Mouse (Mus musculus): ENCODE results near the gene Trpm5. TPM values are rescaled to one million over a fixed set of nuclear protein-coding genes. Genes with fewer than 3 reads are reported as not detected.

Gene Trpm5
- total RNA-seq, 2 experiments from 2014 or later, result 0.24 to 0.44 TPM

DNA sequence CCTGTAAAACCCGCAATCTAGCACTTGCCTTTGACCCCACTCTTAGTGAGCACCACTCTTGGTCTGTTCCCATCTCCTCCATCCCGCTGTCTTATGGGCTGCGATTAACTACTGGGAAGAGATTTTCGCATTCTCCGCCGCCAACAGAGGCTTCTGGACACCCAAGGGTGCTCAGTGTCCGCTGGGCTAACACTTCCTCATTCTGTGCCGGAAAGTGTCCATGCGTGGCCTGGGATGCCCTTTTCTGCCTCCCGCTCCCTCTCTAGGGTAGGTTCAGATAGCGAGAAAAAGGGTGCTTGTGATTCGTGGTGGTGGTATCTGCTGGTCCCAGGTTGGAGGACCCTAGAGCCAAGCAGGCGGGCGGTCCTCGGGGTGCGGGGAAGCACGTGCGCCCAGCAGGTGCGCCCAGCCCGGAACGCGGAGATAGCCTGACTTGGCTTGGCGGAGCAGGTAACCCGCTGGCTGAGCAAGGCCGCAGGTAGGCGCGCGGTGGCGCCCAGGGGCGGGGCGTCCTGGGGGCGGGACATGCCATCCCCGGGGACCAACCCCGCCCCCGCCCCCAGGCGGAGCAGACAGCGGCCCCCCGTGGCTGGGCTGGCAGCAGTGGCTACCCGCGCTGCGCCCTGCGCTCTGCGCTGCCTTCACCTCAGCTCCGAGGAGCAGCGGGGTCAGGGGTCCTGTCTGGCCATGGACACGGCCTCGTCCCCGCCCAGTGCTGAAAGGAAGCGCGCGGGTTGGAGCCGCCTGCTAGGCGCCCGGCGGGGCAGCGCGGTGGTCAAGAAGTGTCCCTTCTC is 12.4 kb upstream of the Trpm5 start:
- DNase-seq (ENCODE audit: low spot score in 2 of 2), result no peak

DNA sequence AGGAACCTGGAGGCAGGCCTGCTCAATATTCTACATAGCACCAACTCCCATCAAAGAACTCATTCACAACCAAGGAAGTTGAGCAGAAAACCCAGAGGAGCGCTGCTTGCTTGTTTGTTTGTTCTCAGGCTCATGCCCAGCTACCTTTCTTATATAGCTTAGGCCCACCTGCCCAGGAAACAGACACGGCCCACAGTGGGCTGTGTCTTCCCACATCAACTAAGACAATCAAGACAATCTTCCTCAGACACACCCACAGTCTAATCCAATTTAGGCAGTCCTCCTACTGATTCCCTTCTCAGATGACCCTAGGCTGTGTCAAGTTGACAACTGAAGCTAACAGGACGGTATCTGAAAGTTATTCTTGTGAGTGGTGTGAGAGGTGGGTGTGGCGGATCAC is 11.6 kb upstream of the Trpm5 start, which contains the start of gene Kcnq1:
TSS of gene Kcnq1 (plus strand) at position 301 of the 400 bp plus-strand sequence.
- no peak for DNase-seq (ENCODE audit: low spot score in 2 of 2)

GRCm38 (mm10) chr7:143105258-143105897 is 10.9 kb upstream of the Trpm5 start:
- DNase-seq (ENCODE audit: low spot score in 2 of 2), result no peak

DNA sequence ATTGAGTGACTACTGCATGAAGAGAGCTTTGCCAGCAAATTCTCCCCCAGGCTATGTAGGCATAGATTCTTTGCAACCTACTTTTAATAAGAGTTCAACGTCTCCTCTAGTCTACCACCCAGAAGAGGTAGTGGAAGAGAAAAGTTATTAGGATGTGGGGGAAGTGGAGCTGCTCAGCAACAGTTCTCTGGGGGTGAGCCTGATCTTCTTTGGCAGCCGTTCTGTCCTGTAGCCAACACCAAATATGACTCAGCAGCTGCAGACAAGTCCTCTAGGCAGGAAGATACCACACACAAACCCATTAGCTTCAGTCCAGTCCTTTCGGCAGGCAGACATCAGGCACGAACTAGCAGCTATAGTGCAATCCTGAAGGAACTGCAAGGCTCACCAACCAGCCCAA is 6.3 kb upstream of the Trpm5 start:
- DNase-seq (ENCODE audit: low spot score in 2 of 2), result no peak

DNA sequence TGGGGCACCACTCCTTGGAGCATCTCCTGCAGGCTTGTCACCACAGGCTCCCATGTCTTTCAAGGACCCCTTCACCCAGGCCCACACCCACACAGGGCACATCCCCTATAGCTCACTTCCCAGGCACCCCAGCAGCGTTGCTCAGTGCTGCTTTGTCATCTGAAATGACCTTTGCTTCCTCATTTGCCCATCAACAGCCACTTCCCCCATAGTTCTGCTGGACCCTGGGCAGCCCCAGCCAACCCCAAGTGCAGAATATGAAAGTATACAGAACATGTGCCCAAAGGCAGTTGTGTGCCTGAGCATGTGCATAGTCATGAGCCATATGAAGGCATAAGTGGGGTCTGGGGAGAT is 1.1 kb upstream of the Trpm5 start:
- DNase-seq (ENCODE audit: low spot score in 2 of 2), result no peak

DNA sequence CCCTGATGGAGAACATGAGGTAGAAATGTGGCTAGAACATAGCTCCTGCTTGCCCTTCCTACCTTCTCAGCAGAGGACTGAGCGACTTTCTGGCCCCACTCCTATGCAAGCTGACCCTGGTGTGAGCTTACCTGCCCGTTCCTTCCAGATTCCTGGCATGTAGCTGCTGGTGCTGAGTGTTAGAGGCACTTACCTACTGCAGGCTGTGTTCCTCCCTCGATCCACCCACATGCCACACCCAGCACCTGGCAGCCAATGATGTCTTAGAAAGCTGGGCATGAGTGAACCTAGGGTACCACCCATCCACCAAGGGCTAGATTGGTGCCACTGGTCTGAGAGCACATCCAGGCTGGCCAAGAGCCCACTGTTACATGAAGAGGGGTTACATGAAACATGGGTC is 595 bp downstream of the Trpm5 start:
- no peak for DNase-seq (ENCODE audit: low spot score in 2 of 2)

DNA sequence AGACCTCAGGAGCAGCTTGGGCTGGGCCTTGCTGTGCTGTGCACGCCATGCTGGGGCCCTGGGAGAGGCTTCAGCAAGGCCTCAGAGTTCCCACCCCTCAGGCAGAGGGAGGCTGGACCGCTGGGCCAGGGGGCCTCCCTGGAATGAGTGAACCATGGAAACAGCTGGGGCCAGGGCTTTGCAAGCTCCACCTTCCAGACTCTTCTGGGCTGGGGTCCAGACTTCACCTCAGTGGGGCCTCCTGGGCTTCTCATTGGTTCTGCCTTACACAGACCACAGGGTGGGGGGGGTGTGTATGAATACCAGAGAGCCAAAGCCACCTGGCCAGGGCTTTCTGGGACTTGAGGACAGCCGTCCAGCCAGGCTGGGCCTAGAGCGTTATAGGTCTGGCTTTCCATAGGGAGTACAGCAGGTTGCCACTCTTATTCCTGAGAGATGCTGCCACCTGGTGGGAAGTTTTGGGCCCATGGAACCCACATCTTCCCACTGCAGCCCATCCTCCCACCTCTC is 7.3 kb downstream of the Trpm5 start:
- DNase-seq (ENCODE audit: low spot score in 2 of 2), result no peak

DNA sequence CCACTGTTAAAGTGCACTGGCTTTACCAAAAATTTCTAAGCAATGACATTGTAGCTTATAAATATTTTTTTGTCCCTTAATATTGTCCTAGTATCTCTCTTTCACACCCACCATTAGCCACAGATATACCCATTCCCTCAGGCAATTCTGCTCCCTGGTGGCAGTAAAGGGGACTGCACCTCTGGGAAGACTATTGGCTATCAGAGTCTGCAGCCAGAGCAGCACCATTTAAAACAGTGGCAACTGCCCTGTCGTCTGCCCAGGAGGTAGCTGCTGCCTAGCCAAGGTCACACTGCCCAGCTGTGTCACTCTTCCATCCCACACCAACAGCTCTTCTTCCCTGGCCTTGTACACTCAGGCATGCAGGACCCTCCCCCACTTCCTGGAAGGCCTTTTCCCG is 8.1 kb downstream of the Trpm5 start:
- peak; percentile 31 to 43 for DNase-seq (ENCODE audit: low spot score in 2 of 2)

GRCm38 (mm10) chr7:143083708-143084107 is 10.7 kb downstream of the Trpm5 start:
- DNase-seq (ENCODE audit: low spot score in 2 of 2), result no peak

DNA sequence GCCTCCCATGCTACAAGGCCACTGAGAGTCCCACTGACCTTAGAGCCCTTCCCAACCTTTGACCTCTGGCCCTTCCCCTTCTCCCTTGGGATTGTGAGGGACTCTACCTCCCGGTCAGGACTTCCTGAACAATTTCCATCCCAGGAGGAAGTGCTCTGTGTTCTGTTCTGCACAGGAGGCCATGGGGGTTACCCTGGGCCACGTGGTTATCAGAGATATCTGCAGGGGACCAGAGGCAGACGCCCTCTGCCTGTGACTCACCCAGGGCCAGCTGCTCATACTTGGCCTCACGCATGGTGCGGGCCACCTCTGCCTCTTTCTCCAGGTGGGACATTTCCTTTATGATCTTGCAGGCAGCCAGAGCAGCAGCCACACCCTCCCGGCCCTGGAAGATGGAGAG is 12.4 kb downstream of the Trpm5 start:
- no peak for DNase-seq (ENCODE audit: low spot score in 2 of 2)

DNA sequence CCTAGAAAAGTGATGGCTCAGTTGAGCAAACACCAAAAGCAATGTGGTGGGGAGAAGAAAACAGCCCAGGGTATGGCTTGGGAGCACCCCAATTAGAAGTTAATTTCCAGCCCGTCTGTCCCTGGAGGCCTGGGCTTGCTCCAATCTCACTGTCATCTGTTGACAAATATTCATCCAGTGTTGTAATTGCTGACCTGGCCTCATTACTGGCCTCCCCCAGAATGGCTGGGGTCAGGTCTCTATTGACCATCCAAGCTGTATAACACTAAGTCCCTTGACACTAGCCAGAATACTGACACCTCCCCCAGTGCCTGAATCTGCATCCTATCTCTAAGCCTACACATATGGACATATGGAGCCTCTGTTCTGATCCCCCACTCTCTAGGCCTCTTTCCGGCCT is 17.1 kb downstream of the Trpm5 start:
- no peak for DNase-seq (ENCODE audit: low spot score in 2 of 2)

GRCm38 (mm10) chr7:143075394-143075793 is 19.0 kb downstream of the Trpm5 start:
- DNase-seq (ENCODE audit: low spot score in 2 of 2), result no peak

GRCm38 (mm10) chr7:143073086-143073485 is 21.4 kb downstream of the Trpm5 start:
- no peak for DNase-seq (ENCODE audit: low spot score in 2 of 2)

GRCm38 (mm10) chr7:143072605-143073004 is 21.8 kb downstream of the Trpm5 start:
- no peak for DNase-seq (ENCODE audit: low spot score in 2 of 2)

GRCm38 (mm10) chr7:143070506-143071070 is 23.9 kb downstream of the Trpm5 start:
- no peak for DNase-seq (ENCODE audit: low spot score in 2 of 2)

GRCm38 (mm10) chr7:143069751-143070400 is 24.6 kb downstream of the Trpm5 start:
- DNase-seq (ENCODE audit: low spot score in 2 of 2), result no peak

DNA sequence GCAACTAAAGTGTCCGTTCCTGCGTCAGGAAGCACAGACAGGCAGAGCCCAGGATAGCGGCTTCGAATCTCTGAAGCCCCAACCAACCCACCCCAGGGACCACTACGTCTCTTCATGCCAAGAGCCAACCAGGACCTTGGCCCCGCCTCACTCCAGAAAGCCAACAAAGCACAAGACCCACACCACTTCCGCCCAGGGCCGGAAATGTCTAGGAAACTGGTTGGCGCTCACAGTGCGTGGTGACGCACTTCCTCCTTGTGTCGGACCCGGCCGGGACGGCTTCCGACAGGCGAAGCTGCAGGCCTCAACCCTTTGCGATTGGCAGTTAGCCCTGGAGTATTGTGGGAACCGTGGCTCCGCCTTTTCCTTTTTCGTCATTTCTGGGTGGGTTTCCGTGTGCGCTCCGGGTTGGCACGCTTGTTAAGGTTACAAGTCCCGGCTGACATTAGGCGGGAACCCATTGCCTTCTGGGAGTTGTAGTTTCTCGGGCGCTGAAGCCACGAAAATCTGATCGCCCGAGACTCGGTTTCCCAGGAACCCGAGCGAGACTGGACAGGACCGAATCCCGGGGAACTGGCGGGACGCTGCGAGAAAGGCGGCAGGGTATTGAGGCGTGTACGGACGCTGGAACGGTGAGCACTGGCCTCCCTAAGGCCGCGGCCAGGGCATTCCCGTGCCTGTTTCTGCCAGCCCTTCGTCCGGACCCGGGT is 25.4 kb downstream of the Trpm5 start, which contains the start of gene Tssc4:
TSS of gene Tssc4 (plus strand) at position 368 of the 710 bp plus-strand sequence.
- DNase-seq (ENCODE audit: low spot score in 2 of 2), result peak; percentile 95 to 100

GRCm38 (mm10) chr7:143068316-143068881 is 26.0 kb downstream of the Trpm5 start:
- no peak for DNase-seq (ENCODE audit: low spot score in 2 of 2)

GRCm38 (mm10) chr7:143067897-143068296 is 26.5 kb downstream of the Trpm5 start:
- DNase-seq (ENCODE audit: low spot score in 2 of 2), result no peak

DNA sequence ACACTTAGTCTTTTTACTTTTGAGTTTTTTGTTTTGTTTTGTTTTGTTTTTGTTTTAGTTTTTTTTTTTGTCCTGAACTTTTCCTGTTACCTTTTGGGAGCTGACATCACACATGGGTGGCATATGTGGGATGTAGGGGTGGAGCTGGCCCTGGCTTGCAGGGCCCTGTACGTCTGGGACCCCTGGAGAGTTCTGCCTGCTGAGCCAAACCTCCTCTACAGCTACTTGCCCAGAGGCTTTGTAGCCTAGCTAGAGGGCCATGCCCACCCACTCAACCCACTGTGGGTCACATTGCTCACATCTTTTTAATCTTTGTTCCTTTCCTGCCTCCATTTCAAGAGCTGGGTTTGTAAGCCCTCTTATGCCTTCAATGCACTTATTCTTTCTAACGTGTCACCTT is 27.0 kb downstream of the Trpm5 start:
- no peak for DNase-seq (ENCODE audit: low spot score in 2 of 2)

- DNase-seq (ENCODE audit: low spot score in 2 of 2), result no peak
These were observed 28.8 kb downstream of the Trpm5 start for GRCm38 (mm10) chr7:143065692-143066091.
